Mouse (Mus musculus) embryonic stem cell, embryonic (primary cell): ENCODE results near the gene Pptc7.

Source experiments
- CTCF ChIA-PET, 4 experiments: fragments of 300-600 bp in 2 of 4; fragments of 350-600 bp in 2 of 4; sonication (Branson Sonifier 250); formaldehyde crosslinking; loops; one replicate each; lab custom pipeline; 2022; ENCODE audit warnings: inconsistent platforms in 2 of 4; lab: Charles Lee
- POLR2A ChIA-PET, 4 experiments: fragments of 300-600 bp in 2 of 4; fragments of 350-600 bp in 2 of 4; sonication (Branson Sonifier 250); formaldehyde crosslinking; loops; one replicate each; lab custom pipeline; 2022; ENCODE audit warnings: antibody characterized with exemption in 4 of 4, inconsistent platforms in 1 of 4; lab: Charles Lee

The Pptc7 gene

GRCm38 (mm10) chr5:122258027-122258741, 26.0 kb upstream of the Pptc7 start:
- POLR2A ChIA-PET, result no interaction called here
- CTCF ChIA-PET, result interaction anchor here in 1 of 4 experiments (0.6 kb wide), 1 partner anchor 73 kb away, joined by 3 read pairs; no protein-coding TSS in a partner anchor

GRCm38 (mm10) chr5:122262104-122262503, 22.1 kb upstream of the Pptc7 start:
- CTCF ChIA-PET, result interaction anchor here in 3 of 4 experiments (0.6 to 1.9 kb wide), 3 partner anchors 70 to 145 kb away, joined by 3 to 5 read pairs (median 4); no protein-coding TSS in a partner anchor
- POLR2A ChIA-PET, result interaction anchor here in 3 of 4 experiments (0.6 to 4.1 kb wide), 4 partner anchors 10 to 31 kb away, joined by 3 to 56 read pairs (median 6); no protein-coding TSS in a partner anchor

GRCm38 (mm10) chr5:122263933-122264905, 19.9 kb upstream of the Pptc7 start, which contains the start of gene Tctn1:
TSS of gene Tctn1 (minus strand) at chr5:122264460.
- POLR2A ChIA-PET, result interaction anchor here (0.5 to 4.1 kb wide), 81 partner anchors 8 to 658 kb away, joined by 3 to 56 read pairs (median 4); partner anchors contain the start of genes Rad9b (in 3 of the 4), Vps29 (in 3 of the 4), Fam216a (in 2 of the 4) and Gpn3 (in 2 of the 4)
- CTCF ChIA-PET, result interaction anchor here (0.5 to 4.7 kb wide), 87 partner anchors 9 to 869 kb away, joined by 3 to 52 read pairs (median 4); partner anchors contain the start of genes Rad9b (in 2 of the 4), Vps29 (in 2 of the 4), Arpc3 (in 1 of the 4) and Rhof (in 1 of the 4)

DNA sequence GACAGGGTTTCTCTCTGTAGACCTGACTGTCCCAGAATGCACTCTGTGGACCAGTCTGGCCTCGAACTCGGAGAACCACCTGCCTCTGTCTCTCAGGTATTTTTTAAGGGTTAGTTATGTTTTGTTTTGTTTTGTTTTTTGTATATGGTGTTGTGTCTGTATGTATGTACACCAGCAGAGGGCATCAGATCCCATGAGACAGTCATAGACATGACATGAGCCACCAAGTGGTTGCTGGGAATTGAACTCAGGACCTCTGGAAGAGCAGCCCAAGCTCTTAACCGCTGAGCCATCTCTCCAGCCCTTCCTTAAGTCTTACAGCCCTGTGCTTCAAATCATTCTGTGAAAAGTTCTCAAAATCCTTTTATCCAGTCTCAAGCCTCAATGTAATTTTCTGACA, 19.0 kb upstream of the Pptc7 start:
- ChIA-PET CTCF (interaction anchor here (0.6 to 4.7 kb wide), 15 partner anchors 9 to 161 kb away, joined by 3 to 52 read pairs (median 7); partner anchors contain the start of genes Fam216a (in 1 of the 4), Rad9b (in 1 of the 4) and Vps29 (in 1 of the 4)), POLR2A (interaction anchor here in 3 of 4 experiments (0.8 to 4.1 kb wide), 9 partner anchors 9 to 129 kb away, joined by 4 to 56 read pairs (median 14); partner anchors contain the start of genes Rad9b (in 1 of the 3) and Vps29 (in 1 of the 3))

DNA sequence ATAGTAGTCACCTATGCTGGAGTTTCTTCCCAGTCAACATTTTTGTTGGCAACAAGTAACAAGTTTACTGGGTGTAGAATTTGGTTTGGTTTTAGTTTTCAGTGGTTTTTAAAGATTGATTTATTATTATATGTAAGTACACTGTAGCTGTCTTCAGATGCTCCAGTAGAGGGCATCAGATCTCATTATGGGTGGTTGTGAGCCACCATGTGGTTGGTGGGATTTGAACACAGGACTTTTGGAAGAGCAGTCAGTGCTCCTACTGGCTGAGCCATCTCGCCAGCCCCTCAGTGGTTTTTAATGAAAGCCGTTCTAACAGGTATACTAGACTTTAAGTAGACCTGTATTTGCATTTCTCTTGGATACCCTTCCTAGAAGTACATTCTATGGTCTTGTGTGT, 18.2 kb upstream of the Pptc7 start:
- CTCF ChIA-PET, result interaction anchor here (0.6 to 4.7 kb wide), 12 partner anchors 25 to 162 kb away, joined by 3 to 52 read pairs (median 6); partner anchors contain the start of gene Fam216a (in 1 of the 4)
- POLR2A ChIA-PET, result interaction anchor here in 1 of 4 experiments (2.3 kb wide), 1 partner anchor 78 kb away, joined by 12 read pairs; no protein-coding TSS in a partner anchor

DNA sequence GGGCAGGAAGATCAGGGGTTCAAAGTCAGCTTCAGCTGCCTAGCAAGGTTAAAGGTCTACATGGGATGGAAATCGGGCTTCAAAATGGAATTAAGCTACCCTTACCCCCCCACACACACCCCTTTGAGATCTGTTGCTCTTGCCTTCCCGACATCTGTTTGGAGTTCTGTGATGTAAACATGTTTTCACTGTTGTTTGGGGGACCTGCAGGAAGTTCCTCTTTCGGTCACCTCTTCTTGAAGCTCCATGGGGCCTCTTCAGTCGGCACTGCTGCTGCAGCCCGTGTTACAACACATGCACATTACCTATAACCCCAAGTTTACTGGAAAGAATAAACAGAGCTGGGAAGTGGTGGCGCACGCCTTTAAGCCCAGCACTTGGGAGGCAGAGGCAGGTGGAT, 17.0 kb upstream of the Pptc7 start:
- POLR2A ChIA-PET, result interaction anchor here in 3 of 4 experiments (0.5 to 2.4 kb wide), 9 partner anchors 11 to 226 kb away, joined by 3 to 8 read pairs (median 3); no protein-coding TSS in a partner anchor

DNA sequence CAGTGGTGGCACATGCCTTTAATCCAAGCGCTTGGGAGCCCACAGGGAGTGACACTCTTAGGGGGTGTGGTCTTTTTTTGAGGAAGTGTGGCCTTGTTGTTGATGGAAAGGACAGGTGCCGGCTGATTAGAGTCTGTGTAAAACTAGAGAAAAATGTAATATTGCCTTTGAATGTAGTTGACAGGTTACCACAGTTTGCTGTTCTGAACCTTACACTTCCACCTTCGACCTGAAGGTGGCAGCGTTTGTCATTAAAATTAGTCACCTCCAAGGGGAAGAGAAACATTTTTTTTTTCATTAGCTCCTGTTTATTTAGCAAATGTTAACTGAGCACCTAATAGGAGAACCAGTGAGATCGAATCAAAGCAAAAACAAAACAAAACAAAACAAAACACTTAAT, 16.3 kb upstream of the Pptc7 start:
- ChIA-PET POLR2A (interaction anchor here in 3 of 4 experiments (0.5 to 2.4 kb wide), 22 partner anchors 10 to 125 kb away, joined by 3 to 12 read pairs (median 3); no protein-coding TSS in a partner anchor), CTCF (interaction anchor here (0.5 to 4.7 kb wide), 33 partner anchors 10 to 404 kb away, joined by 3 to 52 read pairs (median 4); no protein-coding TSS in a partner anchor)

More for the DNA sequence above, 17.0 kb upstream of the Pptc7 start:
- CTCF ChIA-PET, result interaction anchor here (0.6 to 4.7 kb wide), 15 partner anchors 11 to 143 kb away, joined by 3 to 52 read pairs (median 6); no protein-coding TSS in a partner anchor

DNA sequence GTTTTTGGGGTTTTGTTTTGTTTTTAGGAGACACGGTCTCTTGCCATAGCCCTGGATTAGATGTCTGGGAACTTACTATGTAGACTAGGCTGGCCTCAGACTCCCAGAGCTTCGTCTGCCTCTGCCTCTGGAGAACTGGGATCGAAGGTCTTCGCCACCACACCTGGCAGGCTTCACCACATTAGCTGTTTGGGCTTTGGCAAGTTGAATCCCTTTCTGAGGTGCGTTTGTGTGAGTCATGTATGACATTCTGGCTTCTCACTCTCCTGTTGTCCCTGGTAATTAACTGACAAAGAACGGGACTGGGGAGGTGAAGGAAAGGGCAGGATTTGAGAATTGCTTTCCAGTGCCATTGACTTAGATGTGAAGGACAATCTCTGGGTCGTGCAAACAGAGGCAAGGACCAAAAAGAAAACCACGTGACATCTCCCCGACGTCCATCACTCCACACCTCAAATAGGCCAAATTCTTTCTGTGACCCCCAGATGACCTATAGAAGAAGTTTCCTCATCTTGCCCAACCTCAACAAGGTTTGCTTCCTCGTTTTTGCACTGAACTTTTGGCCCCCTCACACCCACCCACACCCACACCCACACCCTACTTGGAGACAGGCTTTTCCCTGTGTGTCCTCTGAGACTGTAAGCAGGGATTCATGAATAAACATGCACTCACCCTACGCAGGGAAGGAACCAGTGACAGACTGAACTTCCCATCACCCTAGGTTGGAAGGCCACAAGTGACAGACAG, 15.1 kb upstream of the Pptc7 start:
- ChIA-PET POLR2A (interaction anchor here in 3 of 4 experiments (1.3 to 2.4 kb wide), 10 partner anchors 9 to 75 kb away, joined by 3 to 12 read pairs (median 6); no protein-coding TSS in a partner anchor), CTCF (interaction anchor here (0.5 to 2.7 kb wide), 10 partner anchors 9 to 358 kb away, joined by 3 to 15 read pairs (median 5); partner anchors contain the start of gene Arpc3 (in 1 of the 4))

DNA sequence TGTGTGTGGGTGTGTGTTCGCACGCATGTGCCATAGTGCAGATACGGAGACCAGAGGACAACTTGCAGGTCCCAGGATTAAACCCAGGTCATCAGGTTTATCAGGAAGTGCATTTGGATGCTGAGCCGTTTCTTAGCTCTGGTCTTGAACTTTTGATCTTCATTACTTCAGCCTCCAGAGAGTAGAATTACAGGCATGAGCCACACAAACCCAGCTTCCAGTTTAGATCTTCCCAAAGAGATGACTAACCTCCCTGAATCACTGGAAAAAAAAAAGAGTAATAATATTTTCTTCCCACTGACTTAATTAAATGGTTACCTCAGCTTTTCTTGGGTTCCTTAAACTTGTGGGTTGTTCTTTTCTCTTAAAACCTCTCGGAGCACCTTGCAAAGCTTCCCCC, 11.3 kb upstream of the Pptc7 start:
- POLR2A ChIA-PET, result interaction anchor here in 3 of 4 experiments (0.6 to 8.6 kb wide), 27 partner anchors 9 to 426 kb away, joined by 3 to 89 read pairs (median 7); partner anchors contain the start of genes Tctn1 (in 3 of the 3), Ppp1cc (in 1 of the 3), Rad9b (in 1 of the 3) and Vps29 (in 1 of the 3)

GRCm38 (mm10) chr5:122274785-122275184, 9.4 kb upstream of the Pptc7 start:
- POLR2A ChIA-PET, result interaction anchor here (0.5 to 8.6 kb wide), 50 partner anchors 9 to 1387 kb away, joined by 3 to 89 read pairs (median 5); partner anchors contain the start of genes Tctn1 (in 3 of the 4), Fam216a (in 2 of the 4), Ppp1cc (in 2 of the 4) and Rad9b (in 2 of the 4)
- CTCF ChIA-PET, result interaction anchor here (0.5 to 1.8 kb wide), 16 partner anchors 10 to 863 kb away, joined by 3 to 6 read pairs (median 3); partner anchors contain the start of genes Tctn1 (in 2 of the 4) and Arpc3 (in 1 of the 4)

More for the DNA sequence above, 11.3 kb upstream of the Pptc7 start:
- CTCF ChIA-PET, result interaction anchor here in 3 of 4 experiments (0.6 to 1.6 kb wide), 7 partner anchors 9 to 794 kb away, joined by 3 to 7 read pairs (median 4); partner anchors contain the start of gene Tctn1 (in 1 of the 3)

GRCm38 (mm10) chr5:122278946-122279345, 5.2 kb upstream of the Pptc7 start:
- ChIA-PET CTCF (no interaction called here), POLR2A (interaction anchor here in 2 of 4 experiments (1.7 to 8.6 kb wide), 3 partner anchors 9 to 15 kb away, joined by 6 to 89 read pairs (median 65); no protein-coding TSS in a partner anchor)

DNA sequence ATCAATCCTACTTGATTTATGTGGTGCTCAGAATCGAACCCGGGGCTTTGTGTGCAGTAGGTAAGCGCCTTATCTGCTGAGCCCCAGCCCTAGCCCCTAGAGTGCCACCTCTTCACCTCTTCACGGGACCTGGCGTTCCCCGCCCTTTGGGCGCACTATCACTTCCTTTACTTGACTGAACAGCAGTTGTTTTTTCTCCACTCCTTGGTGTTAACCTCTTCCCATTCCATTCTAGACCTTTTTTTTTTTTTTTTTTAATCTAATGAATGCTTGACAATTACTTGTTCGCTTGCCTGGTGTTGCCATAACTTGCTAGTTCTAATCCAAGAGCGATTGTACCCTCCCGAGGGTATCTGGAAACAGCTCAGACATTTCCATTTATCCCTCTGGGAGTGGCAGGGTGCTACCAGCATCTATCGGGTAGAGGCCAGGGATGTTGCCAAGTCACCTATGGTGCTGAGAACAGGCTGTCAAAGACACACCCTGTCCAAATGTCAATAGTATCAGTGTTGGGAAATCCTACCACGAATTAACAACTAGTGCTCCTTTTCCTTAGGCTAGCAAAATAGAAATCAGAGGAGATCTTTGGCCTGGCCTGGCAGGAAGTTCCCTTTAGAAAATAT, 4.3 kb upstream of the Pptc7 start:
- ChIA-PET CTCF (interaction anchor here in 1 of 4 experiments (1.0 kb wide), 1 partner anchor 16 kb away, joined by 4 read pairs; the partner anchor contains the start of gene Tctn1), POLR2A (interaction anchor here in 3 of 4 experiments (0.7 to 2.4 kb wide), 4 partner anchors 13 to 239 kb away, joined by 3 to 9 read pairs (median 6); no protein-coding TSS in a partner anchor)

GRCm38 (mm10) chr5:122280422-122280826, 3.7 kb upstream of the Pptc7 start:
- ChIA-PET CTCF (interaction anchor here in 1 of 4 experiments (1.0 kb wide), 1 partner anchor 16 kb away, joined by 4 read pairs; the partner anchor contains the start of gene Tctn1), POLR2A (interaction anchor here in 3 of 4 experiments (0.7 to 2.4 kb wide), 5 partner anchors 13 to 239 kb away, joined by 3 to 9 read pairs (median 6); no protein-coding TSS in a partner anchor)

- POLR2A ChIA-PET, result interaction anchor here in 3 of 4 experiments (0.7 to 2.4 kb wide), 5 partner anchors 12 to 67 kb away, joined by 3 to 9 read pairs (median 6); no protein-coding TSS in a partner anchor
These were observed 3.2 kb upstream of the Pptc7 start for GRCm38 (mm10) chr5:122280827-122281462.

More at GRCm38 (mm10) chr5:122280827-122281462, 3.2 kb upstream of the Pptc7 start:
- CTCF ChIA-PET, result interaction anchor here in 2 of 4 experiments (0.6 to 1.0 kb wide), 2 partner anchors 11 to 17 kb away, joined by 3 to 4 read pairs; partner anchors contain the start of gene Tctn1 (in 1 of the 2)
